Mouse (Mus musculus): Measurements from ENCODE around the gene Zfp112. TPM values are rescaled to one million over a fixed set of nuclear protein-coding genes. Genes with fewer than 3 reads are reported as not detected.

Zfp112 gene
- 0.37 and 0.50 TPM in 2 replicates for polyA plus RNA-seq (2012; rRNA removed)

DNA sequence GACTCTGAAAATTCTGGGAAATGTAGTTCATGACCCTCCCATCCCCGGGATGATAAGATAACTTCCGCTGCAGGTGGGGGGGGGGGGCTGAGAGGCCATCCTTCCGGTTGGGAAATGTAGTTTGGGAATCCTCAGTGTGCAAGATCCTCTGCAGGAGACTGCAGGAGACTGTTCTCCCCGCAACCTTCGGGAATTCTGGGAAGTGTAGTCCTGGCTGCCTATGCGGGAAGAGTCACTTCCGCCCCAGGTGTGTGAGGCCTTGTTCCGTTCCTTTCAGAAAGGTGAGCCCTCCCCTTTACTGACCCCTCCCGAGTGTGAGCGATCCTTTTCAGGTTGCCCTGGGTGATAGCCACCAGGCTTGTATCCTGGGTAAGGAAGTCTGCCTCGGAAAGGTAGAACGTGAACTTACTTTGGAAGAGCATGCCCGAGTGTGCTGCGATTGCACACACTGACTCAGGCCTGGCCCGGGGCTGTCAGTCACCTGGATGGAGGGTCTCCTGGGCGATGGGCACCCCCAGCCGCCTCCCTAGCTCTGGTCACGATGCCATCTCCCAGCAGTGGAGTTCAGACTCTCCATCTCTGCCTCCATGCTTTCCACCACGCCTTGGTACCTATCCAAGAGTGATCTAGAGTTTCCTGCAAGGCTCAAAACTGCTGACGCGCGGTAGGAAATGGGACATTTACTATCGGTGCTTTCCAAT is at the start of gene Zfp112:
Gene Zfp112, plus strand, starts transcription at position 159 of the 701 bp plus-strand sequence.

DNA sequence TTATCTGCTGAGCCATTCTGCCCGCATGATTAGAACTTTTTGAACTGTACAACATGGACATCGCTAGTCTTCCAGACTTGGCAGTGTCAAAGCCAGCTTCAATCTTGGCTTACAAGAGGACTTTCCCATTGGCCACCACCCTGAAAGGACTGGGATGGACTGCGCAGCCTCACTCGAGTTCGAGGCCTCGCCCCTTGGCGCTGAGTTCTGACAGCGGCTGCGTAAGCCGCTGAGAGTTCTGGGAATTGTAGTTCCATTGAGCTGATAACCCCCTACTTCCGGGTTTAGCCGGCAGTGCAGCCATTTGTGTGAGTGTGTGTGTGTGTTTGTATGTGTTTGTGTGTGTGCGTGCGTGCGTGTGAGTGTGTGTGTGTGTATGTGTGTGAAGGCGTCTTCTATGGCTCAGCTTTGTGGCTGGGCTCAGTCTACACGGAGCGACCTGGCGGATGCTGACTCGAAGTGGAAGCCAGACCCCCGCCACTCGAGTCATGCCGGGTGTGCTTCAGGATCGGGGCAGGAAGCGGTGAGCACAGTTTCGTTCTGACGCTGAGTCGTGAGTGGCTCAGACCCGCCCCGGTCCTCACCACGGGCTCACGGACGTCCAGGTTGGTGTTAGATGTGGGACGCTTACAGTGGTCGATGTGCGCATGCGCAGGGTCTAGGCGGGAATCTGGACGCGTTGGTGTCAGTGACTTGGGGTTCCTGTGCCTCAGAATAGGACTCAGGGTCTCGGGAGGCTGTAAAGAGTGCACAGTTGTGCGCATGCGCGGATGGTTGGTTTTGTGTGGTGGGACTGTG is 30.3 kb upstream of the Zfp112 start, which contains the start of gene Zfp180:
Gene Zfp180, plus strand, starts transcription at position 291 of the 798 bp plus-strand sequence.

DNA sequence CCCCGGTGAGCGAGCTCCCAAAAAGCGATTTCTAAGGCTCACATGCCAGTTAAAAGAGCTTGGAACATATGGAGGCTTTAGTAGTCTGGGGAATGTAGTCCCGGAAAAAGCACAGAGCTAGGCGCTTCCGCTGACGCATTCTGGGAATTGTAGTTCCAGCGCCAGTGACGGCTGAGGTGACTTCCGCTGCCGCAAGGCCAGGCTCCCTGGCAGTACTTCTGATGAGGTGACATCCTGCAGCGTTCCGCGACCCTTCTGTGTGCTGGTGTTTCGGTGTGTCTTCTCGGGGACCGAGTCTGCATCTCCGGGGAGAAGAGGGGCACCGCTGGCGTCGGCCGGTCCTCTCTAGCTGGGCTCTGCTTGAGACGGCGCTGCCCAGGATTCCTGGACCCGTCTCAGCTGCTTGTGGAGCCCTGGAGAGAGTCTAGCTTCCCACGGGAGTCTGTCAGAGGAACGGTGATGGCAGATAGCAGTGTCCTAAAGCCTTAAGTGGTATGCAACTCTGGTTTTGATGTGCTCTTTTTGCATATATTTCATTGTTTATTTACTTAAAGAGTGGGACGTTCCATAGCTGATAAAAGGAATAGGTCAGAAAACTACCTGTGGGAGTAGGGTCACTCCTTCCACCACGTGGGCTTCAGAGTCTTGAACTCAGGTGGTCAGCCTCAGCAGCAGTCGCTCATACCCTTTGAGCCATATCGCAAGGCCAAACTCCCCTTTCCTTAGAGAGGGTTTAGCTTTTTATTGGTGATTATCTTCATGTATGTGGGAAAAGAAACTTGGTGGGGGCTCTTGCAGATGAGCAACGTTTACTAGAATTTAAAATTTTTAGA is 22.1 kb downstream of the Zfp112 start, which contains the start of gene Zfp235:
Gene Zfp235, plus strand, starts transcription at position 174 of the 833 bp plus-strand sequence.

DNA sequence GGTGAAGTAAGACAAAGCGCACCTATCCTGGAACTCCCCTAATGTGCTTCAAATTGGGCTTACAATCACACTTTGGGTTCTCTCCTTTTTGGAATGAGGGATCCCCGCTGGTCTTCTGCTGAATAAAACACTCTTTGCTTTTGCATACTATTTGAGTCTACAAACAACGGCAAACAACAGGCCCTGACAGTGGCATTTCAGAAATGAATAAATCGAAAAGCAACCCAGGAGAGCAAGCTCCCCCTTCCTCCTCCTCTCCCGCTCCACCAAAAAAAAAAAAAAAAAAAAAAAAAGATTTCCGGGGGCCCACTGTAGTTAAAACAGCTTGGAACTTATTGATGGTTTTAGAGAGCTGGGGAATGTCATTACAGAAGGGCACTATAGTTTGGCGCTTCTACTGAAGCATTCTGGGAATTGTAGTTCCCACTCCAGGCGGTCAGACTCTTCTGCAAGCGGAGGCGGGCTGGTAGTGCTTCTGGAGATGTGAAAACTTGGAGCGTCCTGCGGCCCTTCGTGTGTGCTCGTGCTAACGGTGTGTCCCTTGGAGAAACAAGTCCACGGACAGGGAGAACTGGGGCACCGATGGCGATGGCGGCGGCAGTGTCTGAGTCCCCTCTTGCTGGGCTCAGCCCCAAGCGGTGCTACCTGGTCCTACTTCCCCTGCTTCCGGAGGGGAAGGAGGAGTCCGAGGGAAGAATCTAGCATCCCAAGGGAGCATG is 62.7 kb downstream of the Zfp112 start, which contains the start of gene Zfp114:
Gene Zfp114, plus strand, starts transcription at position 443 of the 719 bp plus-strand sequence.

Other genes with a start within 250 kb of the Zfp112 start
- not detected in 2 replicates for gene Vmn1r177, start 245.9 kb upstream of the Zfp112 start, polyA plus RNA-seq (2012; rRNA removed)
- gene Vmn1r178, start 220.3 kb upstream of the Zfp112 start, polyA plus RNA-seq (2012; rRNA removed), result not detected in 2 replicates
- gene Vmn1r179, start 185.3 kb upstream of the Zfp112 start, polyA plus RNA-seq (2012; rRNA removed), result not detected in 2 replicates
- not detected in 2 replicates for gene Vmn1r180, start 161.7 kb upstream of the Zfp112 start, polyA plus RNA-seq (2012; rRNA removed)
- gene Vmn1r181, start 137.7 kb upstream of the Zfp112 start, polyA plus RNA-seq (2012; rRNA removed), result not detected in 2 replicates
- not detected in 2 replicates for gene V1rd19, start 110.6 kb upstream of the Zfp112 start, polyA plus RNA-seq (2012; rRNA removed)
- gene Vmn1r183, start 59.1 kb upstream of the Zfp112 start, polyA plus RNA-seq (2012; rRNA removed), result not detected in 2 replicates
- 8.7 and 10.0 TPM in 2 replicates for gene Zfp180, start 30.4 kb upstream of the Zfp112 start, polyA plus RNA-seq (2012; rRNA removed)
- gene Zfp235, start 21.9 kb downstream of the Zfp112 start, polyA plus RNA-seq (2012; rRNA removed), result 2.0 and 2.1 TPM in 2 replicates
- gene Zfp114, start 62.7 kb downstream of the Zfp112 start, polyA plus RNA-seq (2012; rRNA removed), result 0.14 and 0.17 TPM in 2 replicates
- 0.77 and 0.83 TPM in 2 replicates for gene Zfp111, start 99.1 kb downstream of the Zfp112 start, polyA plus RNA-seq (2012; rRNA removed)
- 0.79 and 0.90 TPM in 2 replicates for gene Zfp109, start 125.2 kb downstream of the Zfp112 start, polyA plus RNA-seq (2012; rRNA removed)
- gene Zfp108, start 142.5 kb downstream of the Zfp112 start, polyA plus RNA-seq (2012; rRNA removed), result 0.21 and 0.28 TPM in 2 replicates
- 0.62 and 0.68 TPM in 2 replicates for gene Zfp93, start 158.1 kb downstream of the Zfp112 start, polyA plus RNA-seq (2012; rRNA removed)
- 2.7 and 3.1 TPM in 2 replicates for gene Zfp61, start 188.9 kb downstream of the Zfp112 start, polyA plus RNA-seq (2012; rRNA removed)
- gene Zfp94, start 204.4 kb downstream of the Zfp112 start, polyA plus RNA-seq (2012; rRNA removed), result 1.7 and 1.9 TPM in 2 replicates
- gene Tescl, start 221.6 kb downstream of the Zfp112 start, polyA plus RNA-seq (2012; rRNA removed), result not detected in 2 replicates
- not detected in 2 replicates for gene Lypd5, start 236.9 kb downstream of the Zfp112 start, polyA plus RNA-seq (2012; rRNA removed)